Mouse (Mus musculus) embryonic fibroblast, embryonic 13.5 days (primary cell): ENCODE measurements at regions not wholly inside any gene's neighbourhood (a gene's known extent, or its start where the extent isn't known, plus 50 kb on each side); places are given as distances from the start of the nearest gene placed in this dataset.

Experiments used
- CTCF ChIP-seq: IDR thresholded peaks from 2 replicates; pipeline ENCODE4 v1.5.1; 2011; ENCODE audit warnings: mild to moderate bottlenecking, control low read depth, low read length, moderate library complexity, borderline replicate concordance; ENCODE audit not compliant: insufficient read depth
- POLR2A ChIP-seq: IDR thresholded peaks from 2 replicates; pipeline ENCODE4 v1.6.1; 2011; ENCODE audit warnings: low read depth, mild to moderate bottlenecking, control low read depth, low read length, moderate library complexity

DNA sequence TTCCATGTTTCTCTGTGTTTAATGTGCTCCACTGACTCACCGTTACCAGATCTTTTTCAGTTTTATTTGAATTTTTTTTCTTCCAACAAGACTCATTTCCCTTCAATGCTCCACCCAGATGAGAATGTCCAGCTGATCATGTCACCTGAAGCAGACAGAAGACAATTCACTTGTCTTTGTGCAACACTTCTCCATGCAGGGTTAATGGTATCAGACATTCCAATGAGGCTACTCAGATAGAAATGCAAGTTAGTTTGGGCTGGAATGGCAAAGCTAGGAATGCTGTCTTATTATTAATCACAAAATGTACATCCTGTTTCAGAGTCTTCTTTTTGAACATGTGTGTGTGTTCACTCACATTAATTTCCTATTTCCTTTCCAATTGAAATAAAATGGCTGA, 77.2 kb upstream of the Col11a1 start:
- TF ChIP-seq POLR2A (no peak), CTCF (no peak)
